Mouse (Mus musculus) ES-Bruce4 (cell line): ENCODE results near the gene Ptar1. TPM values are rescaled to one million over a fixed set of nuclear protein-coding genes. Genes with fewer than 3 reads are reported as not detected.

Experiments
- H3K27ac ChIP-seq: 2 replicates; pipeline ENCODE4 v1.5.1; 2012; ENCODE audit warnings: low read length, inconsistent platforms; ENCODE audit not compliant: insufficient read depth
- H3K27me3 ChIP-seq: 2 replicates; pipeline ENCODE4 v1.6.1; 2012; ENCODE audit warnings: mild to moderate bottlenecking, low read length, inconsistent platforms; ENCODE audit not compliant: control insufficient read depth, poor library complexity, insufficient read depth, severe bottlenecking
- H3K36me3 ChIP-seq: 2 replicates; pipeline ENCODE4 v1.6.1; 2012; ENCODE audit warnings: inconsistent platforms, mild to moderate bottlenecking, low read length, moderate library complexity; ENCODE audit not compliant: control insufficient read depth, poor library complexity, insufficient read depth, severe bottlenecking
- H3K4me1 ChIP-seq: one replicate; pipeline ENCODE4 v1.8.1; 2011; ENCODE audit warnings: low read length; ENCODE audit not compliant: control insufficient read depth, insufficient read depth
- H3K4me3 ChIP-seq: 2 replicates; pipeline ENCODE4 v1.5.1; 2011; ENCODE audit warnings: low read depth, mild to moderate bottlenecking, low read length
- H3K9ac ChIP-seq: 2 replicates; pipeline ENCODE4 v1.6.1; 2012; ENCODE audit warnings: low read depth, mild to moderate bottlenecking, inconsistent platforms; ENCODE audit not compliant: poor library complexity, severe bottlenecking
- H3K9me3 ChIP-seq: replicated peaks from 2 replicates; pipeline ENCODE4 v1.6.1; 2012; ENCODE audit warnings: mild to moderate bottlenecking, low read length, inconsistent platforms; ENCODE audit not compliant: control insufficient read depth, poor library complexity, insufficient read depth, severe bottlenecking
- CTCF ChIP-seq: IDR thresholded peaks from one replicate; pipeline ENCODE4 v1.8.1; 2011; ENCODE audit warnings: low read depth, low read length
- EP300 ChIP-seq: IDR thresholded peaks from 2 replicates; pipeline ENCODE4 v1.6.1; 2011; ENCODE audit warnings: low read depth, low read length; ENCODE audit not compliant: insufficient read depth
- POLR2A ChIP-seq: IDR thresholded peaks from one replicate; pipeline ENCODE4 v1.8.1; 2011; ENCODE audit warnings: low read length; ENCODE audit not compliant: insufficient read depth
- polyA plus RNA-seq: library from polyadenylated mRNA; stranded (reverse); fragments of >200 nt; gene quantifications from 2 replicates; pipeline ENCODE4 v1.2.4, GENCODE M21; 2011; ENCODE audit warnings: low read depth; ENCODE audit not compliant: missing spikeins, insufficient read depth, insufficient read length

Gene Ptar1
- polyA plus RNA-seq = 43.9 and 53.5 TPM in 2 replicates

DNA sequence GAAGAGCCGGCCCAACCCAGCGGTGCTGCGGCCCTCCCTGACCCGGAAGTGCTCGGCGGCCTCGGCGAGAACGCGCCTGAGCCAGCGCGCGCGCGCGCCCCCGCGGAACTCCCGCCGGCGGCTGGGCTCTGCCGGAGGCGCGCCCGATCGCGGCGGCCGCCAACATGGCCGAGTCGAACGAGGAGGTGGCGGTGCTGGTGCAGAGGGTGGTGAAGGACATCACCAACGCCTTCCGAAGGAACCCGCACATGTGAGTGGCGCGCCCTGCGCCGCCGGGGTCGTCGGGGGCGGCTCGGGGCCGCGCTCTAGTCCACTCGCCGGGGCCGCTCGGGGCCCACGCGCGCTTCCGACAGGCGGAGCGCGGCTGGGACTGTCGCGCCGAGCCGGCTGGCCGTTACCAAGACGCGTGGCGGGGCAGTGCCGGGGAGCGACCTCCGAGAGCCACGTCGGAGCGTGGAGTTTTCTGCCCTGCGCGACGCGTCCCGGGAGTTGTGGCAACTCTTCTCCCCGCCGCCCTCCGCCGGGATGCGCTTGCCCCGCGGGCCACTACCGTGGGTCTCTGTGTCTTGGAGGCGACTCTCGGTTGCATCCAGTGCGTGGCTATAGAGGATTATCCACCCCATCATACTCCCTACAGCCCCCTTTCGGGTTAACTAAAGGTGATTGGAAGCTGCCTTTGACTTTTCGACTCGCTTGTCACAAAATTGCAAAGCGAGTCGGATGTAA lies at the start of gene Ptar1:
Gene Ptar1 (plus strand): TSS at position 134 of the 726 bp plus-strand sequence.
- TF ChIP-seq CTCF = no peak
- TF ChIP-seq POLR2A = peak; percentile 40
- TF ChIP-seq EP300 = no peak
- no peaks in the 10 kb centered on the region for H3K9me3 ChIP-seq
- no peaks in the 10 kb centered on the region for H3K27me3 ChIP-seq
- H3K27ac ChIP-seq = peak within 1 kb of the TSS; percentile 47; the same call in 1 of the 2 replicates
- peak within 1 kb of the TSS; percentile 92 for H3K4me3 ChIP-seq
- H3K9ac ChIP-seq = peak within 1 kb of the TSS; percentile 91
- no peaks in the 10 kb centered on the region for H3K36me3 ChIP-seq
- peaks cover 1% of the 10 kb centered on the region for H3K4me1 ChIP-seq

DNA sequence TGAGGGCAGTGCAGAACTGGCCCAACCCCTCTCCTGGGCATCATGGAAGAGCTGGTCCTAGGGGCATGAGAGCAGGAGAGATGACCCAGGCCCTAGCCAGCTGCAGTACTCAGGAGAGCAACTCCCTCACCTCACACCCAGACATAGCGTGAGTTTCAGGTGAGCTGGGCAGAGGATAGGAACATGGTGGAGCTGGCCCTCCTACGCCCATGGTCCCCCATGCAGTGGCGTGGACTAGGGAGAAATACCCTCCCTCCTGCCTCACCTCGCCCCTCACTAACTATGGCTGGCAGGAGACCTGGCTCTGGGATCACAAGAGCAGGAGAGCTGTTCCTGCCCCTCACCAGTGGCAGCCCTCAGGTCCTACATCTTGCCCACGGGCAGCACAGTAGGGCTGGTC lies 43.4 kb upstream of the Ptar1 start:
- no peaks in the 10 kb centered on the region for H3K36me3 ChIP-seq
- no peak overlapping the region for H3K4me3 ChIP-seq
- TF ChIP-seq EP300 = no peak
- TF ChIP-seq POLR2A = no peak
- no peak for TF ChIP-seq CTCF
- H3K4me1 ChIP-seq = no peaks in the 10 kb centered on the region
- H3K9me3 ChIP-seq = no peaks in the 10 kb centered on the region
- H3K27me3 ChIP-seq = no peaks in the 10 kb centered on the region
- no peak overlapping the region for H3K9ac ChIP-seq
- no peak overlapping the region for H3K27ac ChIP-seq

DNA sequence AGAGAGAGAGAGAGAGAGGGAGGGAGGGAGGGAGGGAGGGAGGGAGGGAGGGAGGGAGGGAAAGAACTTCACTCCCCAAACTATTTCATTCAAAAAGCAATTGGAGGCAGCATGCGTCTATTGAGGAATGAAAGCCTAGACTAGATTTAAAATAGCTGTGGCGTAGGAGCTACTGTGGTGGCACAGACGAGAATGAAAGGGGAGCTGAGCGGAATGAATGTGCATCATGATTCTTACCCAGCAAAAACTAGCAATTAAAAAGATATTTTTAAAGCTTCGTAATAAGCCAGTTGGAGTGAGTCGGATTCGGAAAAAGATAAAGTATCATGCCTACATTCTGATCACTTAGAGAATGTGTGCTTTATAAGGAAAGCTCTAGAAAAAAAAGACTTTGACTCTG lies 41.9 kb upstream of the Ptar1 start:
- H3K27me3 ChIP-seq = no peaks in the 10 kb centered on the region
- no peaks in the 10 kb centered on the region for H3K4me1 ChIP-seq
- TF ChIP-seq CTCF (no peak), POLR2A (no peak), EP300 (no peak)
- no peak overlapping the region for H3K4me3 ChIP-seq
- no peaks in the 10 kb centered on the region for H3K9me3 ChIP-seq
- no peak overlapping the region for H3K27ac ChIP-seq
- no peaks in the 10 kb centered on the region for H3K36me3 ChIP-seq
- H3K9ac ChIP-seq = no peak overlapping the region

DNA sequence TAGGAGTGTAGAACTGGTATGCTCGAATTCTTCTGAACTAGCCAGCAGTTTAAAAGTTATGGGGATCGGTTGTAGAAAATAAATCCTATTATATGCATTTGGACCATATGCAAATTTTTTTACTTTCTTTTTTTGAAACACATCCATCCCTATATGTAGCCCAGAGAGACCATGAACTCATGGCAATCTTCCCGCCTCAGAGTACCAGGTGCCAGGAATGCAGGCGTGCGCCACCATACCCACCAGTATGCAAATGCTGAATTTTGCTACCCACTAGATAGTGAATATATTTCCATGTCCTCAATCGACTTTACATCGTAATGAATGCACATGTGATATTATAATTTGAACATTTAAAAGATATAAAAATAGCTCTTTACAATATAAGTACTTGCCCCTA lies 39.9 kb upstream of the Ptar1 start:
- Histone ChIP-seq H3K27me3 (peaks cover 2% of the 10 kb centered on the region; the same call in 1 of the 2 replicates), H3K36me3 (no peaks in the 10 kb centered on the region), H3K4me3 (no peak overlapping the region), H3K9me3 (no peaks in the 10 kb centered on the region), H3K9ac (no peak overlapping the region), H3K27ac (no peak overlapping the region), H3K4me1 (no peaks in the 10 kb centered on the region)
- no peak for TF ChIP-seq POLR2A
- TF ChIP-seq EP300 = no peak

DNA sequence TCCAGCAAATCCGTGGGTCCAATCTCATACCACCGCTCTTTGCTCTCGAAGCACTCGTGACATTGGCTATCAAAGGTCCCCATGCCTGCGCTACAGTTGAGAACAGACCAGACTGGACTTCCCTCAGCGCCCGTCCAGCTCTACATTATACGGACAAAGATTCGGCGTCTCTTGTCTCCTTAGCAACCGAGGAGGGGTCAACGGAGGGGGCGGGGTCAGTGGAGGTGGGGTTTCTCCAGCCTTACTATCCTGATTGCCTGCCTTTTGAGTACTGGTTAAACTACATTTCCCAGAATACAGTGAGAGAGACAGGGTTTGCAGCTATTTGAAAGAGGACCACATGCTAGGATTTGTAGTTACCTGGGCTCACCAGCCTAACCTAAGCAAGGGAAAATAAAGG lies 34.6 kb upstream of the Ptar1 start, which contains the start of gene 1700028P14Rik:
Gene 1700028P14Rik (minus strand): TSS at position 169 of the 400 bp plus-strand sequence.
- H3K9me3 ChIP-seq = no peaks in the 10 kb centered on the region
- no peak for TF ChIP-seq EP300
- no peak for TF ChIP-seq POLR2A
- TF ChIP-seq CTCF = no peak
- H3K4me1 ChIP-seq = peaks cover 6% of the 10 kb centered on the region
- H3K9ac ChIP-seq = no peak within 1 kb of the TSS
- no peak within 1 kb of the TSS; the same call in 1 of the 2 replicates for H3K4me3 ChIP-seq
- peaks cover 2% of the 10 kb centered on the region; the same call in 1 of the 2 replicates for H3K27me3 ChIP-seq
- no peaks in the 10 kb centered on the region for H3K36me3 ChIP-seq
- H3K27ac ChIP-seq = no peak within 1 kb of the TSS

DNA sequence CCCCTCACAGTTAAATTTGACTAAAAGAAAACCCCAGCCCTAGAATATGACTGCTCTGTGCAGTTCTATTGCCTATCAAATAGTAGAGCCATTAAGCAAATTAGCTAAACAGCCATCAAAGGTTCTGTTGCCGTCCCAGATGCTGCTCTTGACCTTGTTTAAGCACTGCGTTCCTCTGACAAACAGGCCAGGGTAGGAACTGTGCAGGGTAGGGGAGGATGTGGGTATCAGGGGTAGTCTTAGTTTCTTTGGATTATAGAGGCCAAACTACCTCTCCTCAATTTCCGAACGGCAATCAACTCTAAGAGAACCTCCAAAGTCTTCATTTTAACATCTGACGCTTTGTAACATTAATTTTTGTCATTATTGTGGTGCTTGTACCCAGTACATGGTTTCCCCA lies 34.1 kb upstream of the Ptar1 start:
- no peak overlapping the region for H3K4me3 ChIP-seq
- no peak for TF ChIP-seq POLR2A
- TF ChIP-seq EP300 = no peak
- no peak for TF ChIP-seq CTCF
- peaks cover 10% of the 10 kb centered on the region for H3K4me1 ChIP-seq
- no peaks in the 10 kb centered on the region for H3K9me3 ChIP-seq
- no peak overlapping the region for H3K9ac ChIP-seq
- H3K27me3 ChIP-seq = peaks cover 2% of the 10 kb centered on the region; the same call in 1 of the 2 replicates
- H3K36me3 ChIP-seq = no peaks in the 10 kb centered on the region
- no peak overlapping the region for H3K27ac ChIP-seq
